Mouse (Mus musculus): ENCODE data around the gene Yy1.

DNA sequence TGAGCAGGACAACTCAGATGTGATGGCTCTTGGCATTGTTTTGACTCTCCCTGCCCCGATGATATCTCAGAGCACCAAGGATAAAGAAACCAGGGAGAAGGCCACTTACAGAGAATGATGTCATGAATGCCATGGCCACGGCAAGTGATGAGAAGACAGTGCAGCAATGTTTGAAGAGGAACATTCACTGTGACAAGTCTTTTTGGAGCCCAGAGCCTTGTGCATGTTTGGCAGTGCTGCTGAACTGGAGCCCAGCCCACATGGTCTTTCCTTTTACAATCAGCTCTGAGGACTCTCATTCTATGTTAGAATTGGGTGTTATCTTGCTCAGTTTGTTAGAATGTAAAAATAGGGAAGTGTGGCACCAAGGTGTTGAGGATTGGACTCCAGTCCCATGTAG is 15.7 kb downstream of the Yy1 start:
- no peak for TF ChIP-seq CTCF (conservative IDR thresholded peaks at IDR 0.05; ENCODE audit: low read length)
- no peak for TF ChIP-seq POU5F1 (IDR thresholded peaks at IDR 0.05; ENCODE audit: borderline replicate concordance, low read length)
